Comparison of ENCODE assay signal across 8 mouse cellular contexts in genomic region chr11:32714230-32714629, GRCm38 (mm10).
DNase-seq lines count a peak whose midpoint lies in the region; ATAC-seq lines count a peak whose summit lies in the region.

No protein-coding gene starts in this region.

- 60% methylated on average over 5 of the region's 5 CpGs for WGBS in intestine, embryonic 15.5 days

- H3K4me2 ChIP-seq in intestine, embryonic 15.5 days (replicated peaks), result no peak overlapping the region

- H3K36me3 ChIP-seq in intestine, embryonic 15.5 days, result no peaks in the 10 kb centered on the region; the same call in 1 of the 2 replicates

- H3K27me3 ChIP-seq in intestine, embryonic 15.5 days (replicated peaks), result no peaks in the 10 kb centered on the region

- DNase-seq in cerebellum, adult 9-10 months, result peak; percentile 58
- DNase-seq in cerebellum, adult 11-12 months, result no peak
- DNase-seq in left cerebral cortex, postnatal 4 days, result peak; percentile 21
- DNase-seq in left cerebral cortex, adult 18-20 months (ENCODE audit: low spot score in 2 of 2), result no peak
- DNase-seq in T-cell, adult 2 months (ENCODE audit: low spot score), result peak; percentile 14
- peak; percentile 27 to 42 for DNase-seq in kidney, postnatal 4 days
- no peak for DNase-seq in yolk sac, embryonic 10.5 days (ENCODE audit: low spot score)

- no peak overlapping the region for H3K27ac ChIP-seq in intestine, embryonic 15.5 days

- no peak for ATAC-seq in intestine, embryonic 15.5 days

- no peak overlapping the region for H3K9ac ChIP-seq in intestine, embryonic 15.5 days

- peaks cover under 1% of the 10 kb centered on the region; the same call in 1 of the 2 replicates for H3K4me1 ChIP-seq in intestine, embryonic 15.5 days (replicated peaks)

- intact Hi-C loops in left cerebral cortex, postnatal 4 days (cut with DNase I), result loop anchor here (5.0 to 10.0 kb wide), 2 partner anchors 241 to 433 kb away; partner anchors contain the start of gene Fgf18

- no peaks in the 10 kb centered on the region for H3K9me3 ChIP-seq in intestine, embryonic 15.5 days

- H3K4me3 ChIP-seq in intestine, embryonic 15.5 days (replicated peaks), result no peak overlapping the region

Comparison
In these comparisons a context has a peak if more than half of its experiments do, and no peak if none do; other contexts are left out.
1. DNase-seq: peak in cerebellum, adult 9-10 months (single experiment), left cerebral cortex, postnatal 4 days (single experiment), T-cell, adult 2 months (single experiment) and kidney, postnatal 4 days (2 of 2); none in cerebellum, adult 11-12 months (single experiment), left cerebral cortex, adult 18-20 months (0 of 2) and yolk sac, embryonic 10.5 days (single experiment).